Mouse (Mus musculus): Measurements from ENCODE around the gene Stk35. TPM values are rescaled to one million over a fixed set of nuclear protein-coding genes. Genes with fewer than 3 reads are reported as not detected.
"Not testable (repeated sequence)": the region's sequence is repeated elsewhere in the genome, so short reads cannot be mapped to it uniquely, and the experiment has no call there.

The Stk35 gene
- total RNA-seq, 2 experiments from 2014 or later = 21.0 to 21.5 TPM

GRCm38 (mm10) chr2:129834881-129835280 is 34.6 kb downstream of the Stk35 start:
- no peak for DNase-seq

- DNase-seq = no peak
Observed at GRCm38 (mm10) chr2:129836921-129837320, 36.6 kb downstream of the Stk35 start.

GRCm38 (mm10) chr2:129838321-129838720 is 38.0 kb downstream of the Stk35 start:
- DNase-seq = no peak

GRCm38 (mm10) chr2:129845826-129846225 is 45.5 kb downstream of the Stk35 start:
- peak; percentile 41 for DNase-seq

GRCm38 (mm10) chr2:129846501-129846900 is 46.2 kb downstream of the Stk35 start:
- no peak for DNase-seq

- DNase-seq = not testable (repeated sequence)
Observed at GRCm38 (mm10) chr2:129849078-129849477, 48.8 kb downstream of the Stk35 start.

- no peak for DNase-seq
Observed at GRCm38 (mm10) chr2:129851512-129851911, 51.2 kb downstream of the Stk35 start.

GRCm38 (mm10) chr2:129863256-129863655 is 62.9 kb downstream of the Stk35 start:
- no peak for DNase-seq

GRCm38 (mm10) chr2:129864958-129865357 is 64.6 kb downstream of the Stk35 start:
- no peak for DNase-seq

GRCm38 (mm10) chr2:129869151-129869550 is 68.8 kb downstream of the Stk35 start:
- no peak for DNase-seq

GRCm38 (mm10) chr2:129871246-129871645 is 70.9 kb downstream of the Stk35 start:
- no peak for DNase-seq

GRCm38 (mm10) chr2:129872071-129872470 is 71.8 kb downstream of the Stk35 start:
- no peak for DNase-seq

GRCm38 (mm10) chr2:129873489-129873888 is 73.2 kb downstream of the Stk35 start:
- peak; percentile 90 for DNase-seq

GRCm38 (mm10) chr2:129874084-129874483 is 73.8 kb downstream of the Stk35 start:
- no peak for DNase-seq

- DNase-seq = no peak
Observed at GRCm38 (mm10) chr2:129874509-129875095, 74.3 kb downstream of the Stk35 start.

- DNase-seq = no peak
Observed at GRCm38 (mm10) chr2:129876935-129877334, 76.6 kb downstream of the Stk35 start.

GRCm38 (mm10) chr2:129879817-129880216 is 79.5 kb downstream of the Stk35 start:
- DNase-seq = peak; percentile 69

GRCm38 (mm10) chr2:129880226-129880625 is 79.9 kb downstream of the Stk35 start:
- DNase-seq = no peak

GRCm38 (mm10) chr2:129881886-129882285 is 81.6 kb downstream of the Stk35 start:
- no peak for DNase-seq

Other genes with a start within 250 kb of the Stk35 start
- 10 to 100 TPM; 44.6 to 56.1 TPM for gene Sirpa, start 207.7 kb upstream of the Stk35 start, total RNA-seq (2021)
- gene Pdyn, start 100.7 kb upstream of the Stk35 start, total RNA-seq (2021) = under 1 TPM in 1 of 2 experiments, not detected in 1; 0.33 TPM
- gene Tgm3, start 211.8 kb downstream of the Stk35 start, total RNA-seq (2021) = under 1 TPM in 1 of 2 experiments, not detected in 1; 0.15 TPM